Mouse (Mus musculus) olfactory bulb, adult 2 months (tissue): Measurements from ENCODE around the gene Knop1.

Experiments
- CTCF ChIP-seq: fragments of 200-500 bp; IDR thresholded peaks from 2 replicates; pipeline ENCODE4 v1.5.1; 2012; ENCODE audit warnings: low read depth, mild to moderate bottlenecking, low read length, moderate library complexity; ENCODE audit not compliant: insufficient read depth
- POLR2A ChIP-seq: fragments of 200-500 bp; IDR thresholded peaks from 2 replicates; pipeline ENCODE4 v1.6.1; 2012; ENCODE audit warnings: mild to moderate bottlenecking, low read depth, low read length, moderate library complexity; ENCODE audit not compliant: insufficient read depth

GRCm38 (mm10) chr7:118827975-118828416 is 28.1 kb downstream of the Knop1 start:
- TF ChIP-seq CTCF (no peak), POLR2A (no peak)
